Comparison of ENCODE assay signal across 8 mouse cellular contexts in the genomic region with DNA sequence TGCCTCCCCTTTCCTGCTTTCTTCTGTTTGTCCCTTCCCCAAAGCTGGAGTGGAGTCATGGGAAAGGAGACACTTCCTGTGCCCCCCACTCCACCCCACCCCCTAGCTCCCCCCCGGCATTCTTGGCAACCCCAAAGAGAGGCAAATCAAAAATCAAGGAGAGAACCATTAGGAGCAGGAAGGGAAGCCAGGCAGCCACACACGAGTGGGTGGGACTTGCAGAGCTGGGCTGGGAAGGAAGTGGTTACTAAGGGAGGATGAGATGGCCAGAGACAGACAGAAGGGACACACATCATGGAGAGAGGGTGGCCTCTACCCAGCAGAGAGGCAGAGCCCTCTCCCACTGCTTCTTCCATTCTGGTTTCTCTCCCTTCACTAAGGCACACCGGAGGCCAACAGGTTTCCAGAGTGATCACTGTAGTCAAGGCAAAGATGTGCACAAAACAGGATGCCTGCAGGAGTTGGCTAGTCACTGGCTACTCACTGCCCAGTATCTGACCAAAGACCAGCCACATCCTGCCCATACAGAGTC. TPM values are rescaled to one million over a fixed set of nuclear protein-coding genes. Genes with fewer than 3 reads are reported as not detected.
DNase-seq lines count a peak whose midpoint lies in the region; ATAC-seq and TF ChIP-seq lines count a peak whose summit lies in the region.

No protein-coding gene starts in this region.

- ATAC-seq in heart, postnatal 0 days (ENCODE audit: insufficient read depth, low read depth): peak; percentile 12; the same call in 1 of the 2 replicates
- peak; percentile 22; the same call in 1 of the 2 replicates for ATAC-seq in liver, embryonic 12.5 days

- no peaks in the 10 kb centered on the region for H3K36me3 ChIP-seq in heart, postnatal 0 days (replicated peaks; ENCODE audit: control insufficient read depth, insufficient read depth, low read length)
- H3K36me3 ChIP-seq in liver, embryonic 12.5 days: no peaks in the 10 kb centered on the region

- TF ChIP-seq CTCF in heart, postnatal 0 days (IDR thresholded peaks at IDR 0.05; ENCODE audit: low read depth): no peak

- H3K4me2 ChIP-seq in heart, postnatal 0 days (ENCODE audit: low read depth, low read length): peak overlapping the region; percentile 52
- peak overlapping the region; percentile 40 for H3K4me2 ChIP-seq in liver, embryonic 12.5 days

- no peak for TF ChIP-seq EP300 in heart, postnatal 0 days (IDR thresholded peaks at IDR 0.05; ENCODE audit: low read depth)

- WGBS in heart, postnatal 0 days: 25% methylated on average over 3 of the region's 3 CpGs
- 18% methylated on average over 3 of the region's 3 CpGs for WGBS in liver, embryonic 12.5 days (ENCODE audit: insufficient replicate concordance)

- H3K27ac ChIP-seq in brown adipose tissue, adult 24 weeks (replicated peaks; ENCODE audit: low read depth, low read length): peak overlapping the region; percentile 69
- H3K27ac ChIP-seq in heart, postnatal 0 days (ENCODE audit: low read depth): peak overlapping the region; percentile 94
- peak overlapping the region; percentile 68 for H3K27ac ChIP-seq in liver, embryonic 12.5 days

- H3K4me1 ChIP-seq in brown adipose tissue, adult 24 weeks (ENCODE audit: control insufficient read depth, insufficient read depth, insufficient read length, low read length): peaks cover 58% of the 10 kb centered on the region
- H3K4me1 ChIP-seq in heart, postnatal 0 days (ENCODE audit: control insufficient read depth, insufficient read depth): peaks cover 78% of the 10 kb centered on the region
- H3K4me1 ChIP-seq in liver, embryonic 12.5 days: peaks cover 65% of the 10 kb centered on the region

- H3K9ac ChIP-seq in heart, postnatal 0 days (replicated peaks; ENCODE audit: low read depth, low read length): peak overlapping the region; percentile 16; the same call in 1 of the 2 replicates
- H3K9ac ChIP-seq in liver, embryonic 12.5 days: no peak overlapping the region

- DNase-seq in adrenal gland, postnatal 10 days: peak; percentile 44
- no peak for DNase-seq in adrenal gland, postnatal 25 days
- peak; percentile 58 for DNase-seq in heart, postnatal 0 days (ENCODE audit: low spot score)
- DNase-seq in naive thymus-derived CD4-positive, alpha-beta T cell, adult 2 months (ENCODE audit: low read depth): peak; percentile 56
- no peak for DNase-seq in spleen, postnatal 36 days (ENCODE audit: low spot score in 2 of 2)
- DNase-seq in layer of hippocampus, postnatal 10 days (ENCODE audit: low spot score in 2 of 2): no peak

- no peak overlapping the region for H3K4me3 ChIP-seq in brown adipose tissue, adult 24 weeks (ENCODE audit: insufficient read depth, low read depth, low read length)
- H3K4me3 ChIP-seq in heart, postnatal 0 days (ENCODE audit: low read depth, low read length): peak overlapping the region; percentile 11
- H3K4me3 ChIP-seq in liver, embryonic 12.5 days: no peak overlapping the region

- H3K27me3 ChIP-seq in heart, postnatal 0 days (ENCODE audit: control insufficient read depth, insufficient read depth, low read length): no peaks in the 10 kb centered on the region
- no peaks in the 10 kb centered on the region for H3K27me3 ChIP-seq in liver, embryonic 12.5 days (replicated peaks)

- H3K9me3 ChIP-seq in heart, postnatal 0 days (replicated peaks; ENCODE audit: control insufficient read depth, low read length): no peaks in the 10 kb centered on the region
- H3K9me3 ChIP-seq in liver, embryonic 12.5 days (replicated peaks): no peaks in the 10 kb centered on the region

RNA-seq across cellular contexts. Expression of a gene that starts 43.3 kb away (rescaled TPM):
- total RNA-seq in adrenal gland, postnatal 10 days (2021): 10 to 100 TPM; 65.3 to 80.4 TPM
- total RNA-seq in adrenal gland, postnatal 25 days (2021): 73.5 and 93.3 TPM in 2 replicates
- 18.9 and 20.2 TPM in 2 replicates for polyA plus RNA-seq in brown adipose tissue, adult 24 weeks (2012; ENCODE audit: insufficient read depth, insufficient read length, missing spikeins)
- 53.2 and 60.6 TPM in 2 replicates for total RNA-seq in heart, postnatal 0 days (2014; rRNA removed; ENCODE audit: low replicate concordance)
- 7.7 and 9.3 TPM in 2 replicates for polyA plus RNA-seq in heart, postnatal 0 days (2015; fragmentation: Nextera tagmentation; extraction: Ambion mirVana)
- 3.5 and 3.8 TPM in 2 replicates for polyA plus RNA-seq in liver, embryonic 12.5 days (2016; fragmentation: Nextera tagmentation; extraction: Ambion mirVana)
- 100 to 1,000 TPM; 118 TPM for total RNA-seq in layer of hippocampus, postnatal 10 days (2021)

Comparison
In these comparisons a context has a peak if more than half of its experiments do, and no peak if none do; other contexts are left out.
1. DNase-seq: peak in adrenal gland, postnatal 10 days (single experiment), heart, postnatal 0 days (single experiment) and naive thymus-derived CD4-positive, alpha-beta T cell, adult 2 months (single experiment); none in adrenal gland, postnatal 25 days (single experiment), spleen, postnatal 36 days (0 of 2) and layer of hippocampus, postnatal 10 days (0 of 2).
2. Peak in every context shown above with its lines, with median percentiles within 50 percentile points of each other: H3K27ac ChIP-seq.